10 mouse cellular contexts compared by ENCODE assay signal in the genomic region with DNA sequence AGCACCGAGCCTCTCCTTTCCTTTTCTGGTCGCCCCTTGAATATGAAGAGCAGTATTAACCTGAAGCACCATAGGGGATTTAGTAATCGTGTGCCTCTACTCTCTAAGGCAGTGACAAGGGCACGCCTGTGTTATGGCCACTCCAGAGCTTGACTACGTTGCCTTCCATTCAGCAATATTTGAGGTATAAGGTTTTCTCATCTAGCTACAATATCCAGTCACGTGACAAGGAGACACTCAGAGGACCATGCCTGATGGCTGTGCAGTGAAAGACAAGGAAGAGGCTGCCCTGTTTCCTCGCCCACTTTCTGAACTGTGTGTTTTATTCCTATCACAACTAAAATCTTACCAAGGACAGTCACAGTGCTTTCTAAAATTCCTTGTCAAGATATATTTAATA.
ATAC-seq lines count a peak whose summit lies in the region.
"Had no signal": no experiment of that assay in that cellular context is flagged by ENCODE, and none has a peak within 500 bp of the region (broad histone marks: within the 10 kb centered on the region; RNA-seq: fewer than 3 reads in every experiment).

No protein-coding gene starts in this region.

- H3K36me3 ChIP-seq in intestine, embryonic 16.5 days (ENCODE audit: control insufficient read depth, insufficient read depth, low read length): 0 out of 2 replicates have a peak, but pooled peaks cover 3% of the 10 kb centered on the region
- H3K36me3 ChIP-seq in intestine, embryonic 15.5 days: no peaks in the 10 kb centered on the region
- H3K36me3 ChIP-seq in megakaryocyte, embryonic 14.5 days (replicated peaks; ENCODE audit: low read length): peaks cover 20% of the 10 kb centered on the region
- H3K36me3 ChIP-seq in heart, embryonic 14.5 days (ENCODE audit: control insufficient read depth, insufficient read depth, low read length): peaks cover 10% of the 10 kb centered on the region; the same call in 1 of the 2 replicates
- H3K36me3 ChIP-seq in stomach, embryonic 16.5 days (ENCODE audit: control insufficient read depth, insufficient read depth, low read length): 0 out of 2 replicates have a peak, but pooled peaks cover 4% of the 10 kb centered on the region
- H3K36me3 ChIP-seq in forebrain, embryonic 12.5 days (replicated peaks): peaks cover 4% of the 10 kb centered on the region

- H3K4me1 ChIP-seq in intestine, embryonic 16.5 days (ENCODE audit: control insufficient read depth, insufficient read depth, low read length): peaks cover 15% of the 10 kb centered on the region
- peaks cover 7% of the 10 kb centered on the region; the same call in 1 of the 2 replicates for H3K4me1 ChIP-seq in intestine, embryonic 15.5 days (replicated peaks)
- H3K4me1 ChIP-seq in megakaryocyte, embryonic 14.5 days: peaks cover 48% of the 10 kb centered on the region
- peaks cover 14 to 59% of the 10 kb centered on the region in 2 experiments for H3K4me1 ChIP-seq in heart, embryonic 14.5 days (ENCODE audit: control insufficient read depth in 2 of 2, insufficient read depth in 2 of 2, low read length in 2 of 2)
- H3K4me1 ChIP-seq in stomach, embryonic 16.5 days (ENCODE audit: control insufficient read depth, insufficient read depth, low read length): peaks cover 20% of the 10 kb centered on the region
- H3K4me1 ChIP-seq in forebrain, embryonic 12.5 days: peaks cover 19% of the 10 kb centered on the region

- H3K27me3 ChIP-seq in intestine, embryonic 16.5 days (replicated peaks; ENCODE audit: control insufficient read depth, insufficient read depth, low read length): no peaks in the 10 kb centered on the region
- no peaks in the 10 kb centered on the region for H3K27me3 ChIP-seq in intestine, embryonic 15.5 days (replicated peaks)
- H3K27me3 ChIP-seq in megakaryocyte, embryonic 14.5 days (replicated peaks): no peaks in the 10 kb centered on the region
- no peaks in the 10 kb centered on the region for H3K27me3 ChIP-seq in heart, embryonic 14.5 days (ENCODE audit: control insufficient read depth, insufficient read depth, low read length)
- H3K27me3 ChIP-seq in stomach, embryonic 16.5 days (ENCODE audit: control insufficient read depth, insufficient read depth, low read length): no peaks in the 10 kb centered on the region
- H3K27me3 ChIP-seq in forebrain, embryonic 12.5 days: no peaks in the 10 kb centered on the region
- H3K27me3 ChIP-seq: forebrain, embryonic 15.5 days had no signal

- no peak for ATAC-seq in intestine, embryonic 16.5 days
- no peak for ATAC-seq in intestine, embryonic 15.5 days
- ATAC-seq in megakaryocyte, adult 5-6 weeks (ENCODE audit: poor library complexity, severe bottlenecking): no peak
- ATAC-seq in heart, embryonic 14.5 days (ENCODE audit: insufficient number of reproducible peaks, insufficient read depth, low FRiP score, low read depth): no peak
- no peak for ATAC-seq in stomach, embryonic 16.5 days (ENCODE audit: insufficient read depth, low FRiP score)
- no peak for ATAC-seq in CD4-positive, CD25-positive, alpha-beta regulatory T cell, adult 4 months
- no peak for ATAC-seq in forebrain, embryonic 12.5 days (ENCODE audit: low FRiP score)

- H3K4me2 ChIP-seq in intestine, embryonic 16.5 days (ENCODE audit: low read depth, low read length): peak overlapping the region; percentile 15; the same call in 1 of the 2 replicates
- no peak overlapping the region for H3K4me2 ChIP-seq in intestine, embryonic 15.5 days (replicated peaks)
- peak overlapping the region; percentile 88 for H3K4me2 ChIP-seq in heart, embryonic 14.5 days (ENCODE audit: low read length)
- 0 out of 2 replicates have a peak overlapping the region, but pooled peaks have one; percentile 21 for H3K4me2 ChIP-seq in stomach, embryonic 16.5 days (ENCODE audit: low read depth, low read length)
- no peak overlapping the region for H3K4me2 ChIP-seq in forebrain, embryonic 12.5 days
- H3K4me2 ChIP-seq: forebrain, embryonic 15.5 days had no signal

- 71% methylated on average over 7 of the region's 7 CpGs for WGBS in intestine, embryonic 16.5 days
- WGBS in intestine, embryonic 15.5 days: 74% methylated on average over 7 of the region's 7 CpGs
- 52% methylated on average over 7 of the region's 7 CpGs for WGBS in heart, embryonic 14.5 days
- 68% methylated on average over 7 of the region's 7 CpGs for WGBS in stomach, embryonic 16.5 days
- 85% methylated on average over 7 of the region's 7 CpGs for WGBS in forebrain, embryonic 12.5 days

- no peak overlapping the region for H3K27ac ChIP-seq in intestine, embryonic 16.5 days (ENCODE audit: low read length)
- H3K27ac ChIP-seq in intestine, embryonic 15.5 days: no peak overlapping the region
- peak overlapping the region in 1 of 2 experiments; percentile 98; a peak in 2 of 4 replicates for H3K27ac ChIP-seq in heart, embryonic 14.5 days (replicated peaks in 1 of 2; ENCODE audit: control insufficient read depth in 1 of 2, insufficient read depth in 1 of 2, low read depth in 2 of 2, low read length in 2 of 2)
- H3K27ac ChIP-seq in stomach, embryonic 16.5 days (ENCODE audit: low read length): peak overlapping the region; percentile 11; the same call in 1 of the 2 replicates
- no peak overlapping the region for H3K27ac ChIP-seq in forebrain, embryonic 12.5 days
- H3K27ac ChIP-seq: left cerebral cortex, adult 2 months had no signal

- H3K9me3 ChIP-seq in intestine, embryonic 16.5 days (ENCODE audit: control insufficient read depth, low read length): no peaks in the 10 kb centered on the region
- H3K9me3 ChIP-seq in intestine, embryonic 15.5 days: no peaks in the 10 kb centered on the region
- H3K9me3 ChIP-seq in megakaryocyte, embryonic 14.5 days: no peaks in the 10 kb centered on the region
- H3K9me3 ChIP-seq in heart, embryonic 14.5 days (ENCODE audit: control insufficient read depth, low read length): no peaks in the 10 kb centered on the region
- no peaks in the 10 kb centered on the region for H3K9me3 ChIP-seq in stomach, embryonic 16.5 days (replicated peaks; ENCODE audit: control insufficient read depth, low read length)
- H3K9me3 ChIP-seq in forebrain, embryonic 12.5 days: no peaks in the 10 kb centered on the region
- H3K9me3 ChIP-seq: forebrain, embryonic 15.5 days had no signal

- H3K4me3 ChIP-seq in intestine, embryonic 16.5 days (ENCODE audit: low read length): no peak overlapping the region
- H3K4me3 ChIP-seq in intestine, embryonic 15.5 days (replicated peaks): no peak overlapping the region
- H3K4me3 ChIP-seq in megakaryocyte, embryonic 14.5 days (replicated peaks): peak overlapping the region; percentile 88
- H3K4me3 ChIP-seq in heart, embryonic 14.5 days (ENCODE audit: control insufficient read depth in 1 of 2, insufficient read depth in 1 of 2, low read depth in 1 of 2, low read length in 2 of 2): peak overlapping the region in 1 of 2 experiments; percentile 22; a peak in 1 of 4 replicates
- no peak overlapping the region for H3K4me3 ChIP-seq in stomach, embryonic 16.5 days (replicated peaks; ENCODE audit: low read length)
- H3K4me3 ChIP-seq in forebrain, embryonic 12.5 days (replicated peaks): no peak overlapping the region
- H3K4me3 ChIP-seq: forebrain, embryonic 15.5 days; left cerebral cortex, adult 2 months had no signal

- no peak overlapping the region for H3K9ac ChIP-seq in intestine, embryonic 16.5 days (ENCODE audit: low read depth, low read length)
- no peak overlapping the region for H3K9ac ChIP-seq in intestine, embryonic 15.5 days
- peak overlapping the region; percentile 69 for H3K9ac ChIP-seq in heart, embryonic 14.5 days (ENCODE audit: low read length)
- H3K9ac ChIP-seq in stomach, embryonic 16.5 days (ENCODE audit: low read length): peak overlapping the region; percentile 37; the same call in 1 of the 2 replicates
- H3K9ac ChIP-seq in forebrain, embryonic 12.5 days: no peak overlapping the region
- H3K9ac ChIP-seq: forebrain, embryonic 15.5 days had no signal

Comparison
In these comparisons a context has a peak if more than half of its experiments do, and no peak if none do; other contexts are left out.
1. H3K4me2 ChIP-seq: peak in intestine, embryonic 16.5 days (single experiment), heart, embryonic 14.5 days (single experiment) and stomach, embryonic 16.5 days (single experiment); none in intestine, embryonic 15.5 days (single experiment) and forebrain, embryonic 12.5 days (single experiment).
2. H3K9ac ChIP-seq: peak in heart, embryonic 14.5 days (single experiment) and stomach, embryonic 16.5 days (single experiment); none in intestine, embryonic 16.5 days (single experiment), intestine, embryonic 15.5 days (single experiment) and forebrain, embryonic 12.5 days (single experiment).